Mouse (Mus musculus): ENCODE results near the gene Nfix. TPM values are rescaled to one million over a fixed set of nuclear protein-coding genes. Genes with fewer than 3 reads are reported as not detected.

Gene Nfix
- polyA plus RNA-seq, 2 experiments: 1.4 to 2.5 TPM

- no peaks in the 10 kb centered on the region for H3K9me3 ChIP-seq (ENCODE audit: control insufficient read depth, low read length)
- WGBS (ENCODE audit: insufficient replicate concordance): 62% methylated on average over 3 of the region's 3 CpGs
- H3K27ac ChIP-seq: no peak overlapping the region
- H3K27me3 ChIP-seq (ENCODE audit: control insufficient read depth, insufficient read depth, low read length): peaks cover 11% of the 10 kb centered on the region
- no peak overlapping the region for H3K4me2 ChIP-seq (ENCODE audit: low read depth)
- TF ChIP-seq CTCF (IDR thresholded peaks at IDR 0.05; ENCODE audit: low read depth) (no peak), EP300 (IDR thresholded peaks at IDR 0.05; ENCODE audit: low read depth) (no peak)
- no peaks in the 10 kb centered on the region for H3K36me3 ChIP-seq (replicated peaks; ENCODE audit: control insufficient read depth, insufficient read depth, low read depth)
- H3K4me1 ChIP-seq (replicated peaks; ENCODE audit: control insufficient read depth in 2 of 2, insufficient read depth in 2 of 2, low read length in 1 of 2): peaks cover 19 to 20% of the 10 kb centered on the region in 2 experiments
- H3K9ac ChIP-seq (replicated peaks): no peak overlapping the region
- ATAC-seq (ENCODE audit: insufficient read depth) (no peak), DNase-seq (ENCODE audit: low read depth in 3 of 3, low spot score in 3 of 3) (no peak)
- no peak overlapping the region for H3K4me3 ChIP-seq (ENCODE audit: insufficient read depth in 1 of 2, low read depth in 2 of 2, low read length in 2 of 2)
Observed at GRCm38 (mm10) chr8:84711312-84711711, 88.8 kb downstream of the Nfix start.

GRCm38 (mm10) chr8:84709931-84710330 is 90.2 kb downstream of the Nfix start:
- DNase-seq (ENCODE audit: low read depth in 3 of 3, low spot score in 3 of 3) (no peak), ATAC-seq (ENCODE audit: insufficient read depth) (no peak)
- H3K9ac ChIP-seq (replicated peaks): no peak overlapping the region
- TF ChIP-seq CTCF (IDR thresholded peaks at IDR 0.05; ENCODE audit: low read depth) (no peak), EP300 (IDR thresholded peaks at IDR 0.05; ENCODE audit: low read depth) (no peak)
- H3K9me3 ChIP-seq (ENCODE audit: control insufficient read depth, low read length): no peaks in the 10 kb centered on the region
- no peak overlapping the region for H3K4me3 ChIP-seq (ENCODE audit: insufficient read depth in 1 of 2, low read depth in 2 of 2, low read length in 2 of 2)
- H3K4me1 ChIP-seq (replicated peaks; ENCODE audit: control insufficient read depth in 2 of 2, insufficient read depth in 2 of 2, low read length in 1 of 2): peaks cover 21 to 28% of the 10 kb centered on the region in 2 experiments
- 87% methylated on average over 1 of the region's 1 CpGs for WGBS (ENCODE audit: insufficient replicate concordance)
- H3K27me3 ChIP-seq (ENCODE audit: control insufficient read depth, insufficient read depth, low read length): peaks cover 11% of the 10 kb centered on the region
- no peak overlapping the region; the same call in 1 of the 2 replicates for H3K27ac ChIP-seq
- H3K36me3 ChIP-seq (replicated peaks; ENCODE audit: control insufficient read depth, insufficient read depth, low read depth): no peaks in the 10 kb centered on the region
- no peak overlapping the region for H3K4me2 ChIP-seq (ENCODE audit: low read depth)

- ATAC-seq (ENCODE audit: insufficient read depth) (peak; percentile 49), DNase-seq (ENCODE audit: low read depth in 3 of 3, low spot score in 3 of 3) (peak in 2 of 3 experiments; percentile 76 to 78)
- no peak overlapping the region for H3K27ac ChIP-seq
- no peak overlapping the region for H3K9ac ChIP-seq (replicated peaks)
- TF ChIP-seq EP300 (IDR thresholded peaks at IDR 0.05; ENCODE audit: low read depth) (no peak), CTCF (IDR thresholded peaks at IDR 0.05; ENCODE audit: low read depth) (peak; percentile 99)
- peaks cover 11% of the 10 kb centered on the region for H3K27me3 ChIP-seq (ENCODE audit: control insufficient read depth, insufficient read depth, low read length)
- H3K4me3 ChIP-seq (ENCODE audit: insufficient read depth in 1 of 2, low read depth in 2 of 2, low read length in 2 of 2): no peak overlapping the region
- peak overlapping the region; percentile 9; the same call in 1 of the 2 replicates for H3K4me2 ChIP-seq (ENCODE audit: low read depth)
- 23% methylated on average over 12 of the region's 12 CpGs for WGBS (ENCODE audit: insufficient replicate concordance)
- H3K9me3 ChIP-seq (ENCODE audit: control insufficient read depth, low read length): no peaks in the 10 kb centered on the region
- peaks cover 26 to 35% of the 10 kb centered on the region in 2 experiments for H3K4me1 ChIP-seq (replicated peaks; ENCODE audit: control insufficient read depth in 2 of 2, insufficient read depth in 2 of 2, low read length in 1 of 2)
- peaks cover 4% of the 10 kb centered on the region for H3K36me3 ChIP-seq (replicated peaks; ENCODE audit: control insufficient read depth, insufficient read depth, low read depth)
Observed at GRCm38 (mm10) chr8:84708774-84709475, 91.2 kb downstream of the Nfix start.

- Histone ChIP-seq H3K4me1 (replicated peaks; ENCODE audit: control insufficient read depth in 2 of 2, insufficient read depth in 2 of 2, low read length in 1 of 2) (peaks cover 26 to 35% of the 10 kb centered on the region in 2 experiments), H3K27me3 (ENCODE audit: control insufficient read depth, insufficient read depth, low read length) (peaks cover 11% of the 10 kb centered on the region), H3K9me3 (ENCODE audit: control insufficient read depth, low read length) (no peaks in the 10 kb centered on the region), H3K36me3 (replicated peaks; ENCODE audit: control insufficient read depth, insufficient read depth, low read depth) (peaks cover 12% of the 10 kb centered on the region), H3K27ac (no peak overlapping the region), H3K4me2 (ENCODE audit: low read depth) (peak overlapping the region; percentile 90), H3K9ac (replicated peaks) (no peak overlapping the region; the same call in 1 of the 2 replicates), H3K4me3 (ENCODE audit: insufficient read depth in 1 of 2, low read depth in 2 of 2, low read length in 2 of 2) (peak overlapping the region; percentile 0 to 98; a peak in 2 of 4 replicates)
- 12% methylated on average over 15 of the region's 15 CpGs for WGBS (ENCODE audit: insufficient replicate concordance)
- DNase-seq (ENCODE audit: low read depth in 3 of 3, low spot score in 3 of 3): no peak
- ATAC-seq (ENCODE audit: insufficient read depth): no peak
- TF ChIP-seq CTCF (IDR thresholded peaks at IDR 0.05; ENCODE audit: low read depth) (no peak), EP300 (IDR thresholded peaks at IDR 0.05; ENCODE audit: low read depth) (no peak)
Observed at GRCm38 (mm10) chr8:84708071-84708541, 92.0 kb downstream of the Nfix start.

GRCm38 (mm10) chr8:84707267-84707883 is 92.8 kb downstream of the Nfix start:
- 2% methylated on average over 22 of the region's 22 CpGs for WGBS (ENCODE audit: insufficient replicate concordance)
- peak overlapping the region; percentile 32 to 98 for H3K4me3 ChIP-seq (ENCODE audit: insufficient read depth in 1 of 2, low read depth in 2 of 2, low read length in 2 of 2)
- H3K36me3 ChIP-seq (replicated peaks; ENCODE audit: control insufficient read depth, insufficient read depth, low read depth): peaks cover 20% of the 10 kb centered on the region
- H3K27me3 ChIP-seq (ENCODE audit: control insufficient read depth, insufficient read depth, low read length): peaks cover 11% of the 10 kb centered on the region
- peaks cover 26 to 35% of the 10 kb centered on the region in 2 experiments for H3K4me1 ChIP-seq (replicated peaks; ENCODE audit: control insufficient read depth in 2 of 2, insufficient read depth in 2 of 2, low read length in 1 of 2)
- H3K4me2 ChIP-seq (ENCODE audit: low read depth): peak overlapping the region; percentile 90
- H3K9me3 ChIP-seq (ENCODE audit: control insufficient read depth, low read length): no peaks in the 10 kb centered on the region
- TF ChIP-seq EP300 (IDR thresholded peaks at IDR 0.05; ENCODE audit: low read depth): no peak
- TF ChIP-seq CTCF (IDR thresholded peaks at IDR 0.05; ENCODE audit: low read depth): 0 out of 2 replicates have a peak, but pooled peaks have one; percentile 4
- ATAC-seq (ENCODE audit: insufficient read depth) (peak; percentile 8; the same call in 1 of the 2 replicates), DNase-seq (ENCODE audit: low read depth in 3 of 3, low spot score in 3 of 3) (no peak)
- peak overlapping the region; percentile 64 for H3K9ac ChIP-seq (replicated peaks)
- H3K27ac ChIP-seq: peak overlapping the region; percentile 32

All from liver, embryonic 14.5 days (tissue).